Mouse (Mus musculus) spleen, postnatal 14 days (tissue): Measurements from ENCODE around the gene Slain1.
A peak's percentile ranks its signal among the peaks of the same experiment; 100 is the strongest.
"Not testable (repeated sequence)": the region's sequence is repeated elsewhere in the genome, so short reads cannot be mapped to it uniquely, and the experiment has no call there.

Experiments used
- DNase-seq, 2 experiments: peaks; one replicate each; pipeline ENCODE4 v3.0.0; 2021 to 2022; ENCODE audit warnings: low spot score in 2 of 2

Gene Slain1

GRCm38 (mm10) chr14:103720637-103721355, 70.8 kb downstream of the Slain1 start:
- peak in 1 of 2 experiments; percentile 25 for DNase-seq

- no peak for DNase-seq
Observed at GRCm38 (mm10) chr14:103723314-103723713, 73.3 kb downstream of the Slain1 start.

DNA sequence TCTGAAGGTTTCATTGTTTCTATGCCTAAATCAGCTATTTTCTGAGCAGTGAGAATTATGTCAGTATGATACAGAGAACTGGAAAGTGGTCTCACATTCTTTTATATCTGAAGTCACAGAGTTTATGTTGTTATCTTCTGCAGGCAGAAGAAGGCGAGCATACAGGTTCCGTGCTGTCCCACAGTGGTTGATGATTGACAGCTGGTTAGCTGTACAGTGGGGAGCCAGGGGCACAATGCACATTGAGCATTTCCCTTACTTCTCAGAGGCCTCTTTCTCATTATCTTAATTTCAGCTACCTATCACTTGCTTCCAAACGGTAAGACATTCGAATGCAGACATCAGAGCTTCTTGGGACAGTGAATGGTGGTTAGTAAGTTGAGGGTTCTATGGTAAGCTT, 73.8 kb downstream of the Slain1 start:
- no peak for DNase-seq

DNA sequence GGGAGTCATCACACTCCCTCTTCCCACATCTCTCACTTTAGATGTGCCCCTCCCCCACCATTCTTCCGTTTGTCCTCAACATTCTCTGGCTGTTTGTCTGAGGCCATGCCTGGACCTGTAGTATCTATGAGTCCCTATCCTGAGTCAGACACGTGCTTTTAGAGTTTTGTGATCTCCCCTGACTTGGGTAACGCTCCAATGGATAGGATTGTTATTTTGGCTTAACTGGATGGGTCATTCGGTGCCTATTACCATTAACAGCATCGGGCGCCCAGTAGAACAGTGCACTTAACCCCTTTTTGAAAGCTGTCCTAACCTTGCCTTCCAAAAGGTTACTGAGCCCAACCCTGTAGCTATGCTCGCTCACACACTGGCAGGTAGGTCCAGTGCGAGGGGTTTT, 78.5 kb downstream of the Slain1 start:
- no peak for DNase-seq

- DNase-seq = no peak
Observed at GRCm38 (mm10) chr14:103728951-103729725, 79.1 kb downstream of the Slain1 start.

- DNase-seq = no peak
Observed at GRCm38 (mm10) chr14:103729760-103730367, 79.8 kb downstream of the Slain1 start.

GRCm38 (mm10) chr14:103732626-103733025, 82.6 kb downstream of the Slain1 start:
- DNase-seq = no peak

GRCm38 (mm10) chr14:103741216-103741615, 91.2 kb downstream of the Slain1 start:
- DNase-seq = no peak

DNA sequence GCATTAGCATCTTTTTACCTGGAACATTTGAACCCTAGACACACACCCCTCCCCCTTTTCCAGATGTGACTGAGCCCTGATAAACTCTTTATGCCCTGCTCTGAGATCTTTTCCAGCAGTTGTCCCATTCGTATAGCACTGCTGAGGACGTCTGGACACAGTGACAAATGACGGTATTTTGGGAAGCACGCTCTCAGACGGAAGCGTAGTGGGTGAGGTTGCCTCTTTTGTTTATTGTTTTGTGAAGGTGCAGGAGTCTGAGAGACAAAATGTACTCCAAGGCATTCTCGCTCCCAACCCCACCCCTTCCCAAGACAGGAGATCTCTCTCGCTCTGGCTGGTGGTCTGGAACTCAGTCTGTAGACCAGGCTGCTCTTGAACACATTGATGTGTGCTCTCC, 92.1 kb downstream of the Slain1 start:
- DNase-seq = no peak

DNA sequence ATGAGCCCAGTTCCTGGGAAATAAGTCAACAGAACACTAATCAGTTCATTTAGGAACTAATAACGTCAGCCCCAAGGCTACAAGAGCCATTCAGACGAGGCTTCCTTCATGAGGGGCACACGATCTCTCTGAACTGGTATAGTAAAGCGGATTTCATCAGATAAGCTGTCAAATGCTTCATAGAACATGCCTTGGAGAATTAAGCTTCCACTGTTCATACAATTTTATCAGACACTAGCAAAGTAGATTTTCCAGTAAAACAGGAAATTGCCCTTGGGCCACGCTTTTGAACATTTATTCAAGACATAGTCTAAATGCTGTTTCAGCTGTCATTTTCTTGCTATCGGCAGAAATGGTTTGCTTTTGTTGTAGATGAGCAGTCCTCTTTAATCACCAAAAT, 97.3 kb downstream of the Slain1 start:
- DNase-seq = no peak

DNA sequence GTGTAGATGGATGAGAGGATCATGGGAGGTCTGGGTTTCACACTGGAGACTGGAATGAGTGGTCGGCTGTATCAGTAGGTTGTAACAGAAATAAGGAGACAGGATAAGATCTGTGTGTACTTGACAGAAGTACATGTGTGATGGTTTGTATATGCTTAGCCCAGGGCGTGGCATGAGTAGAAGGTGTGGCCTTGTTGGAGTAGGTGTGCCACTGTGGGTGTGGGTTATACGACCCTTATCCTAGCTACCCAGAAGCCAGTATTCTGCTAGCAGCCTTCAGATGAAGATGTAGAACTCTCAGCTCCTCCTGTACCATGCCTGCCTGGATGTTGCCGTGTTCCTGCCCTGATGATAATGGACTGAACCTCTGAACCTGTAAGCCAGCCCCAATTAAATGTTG, 100.6 kb downstream of the Slain1 start:
- DNase-seq = not testable (repeated sequence)

DNA sequence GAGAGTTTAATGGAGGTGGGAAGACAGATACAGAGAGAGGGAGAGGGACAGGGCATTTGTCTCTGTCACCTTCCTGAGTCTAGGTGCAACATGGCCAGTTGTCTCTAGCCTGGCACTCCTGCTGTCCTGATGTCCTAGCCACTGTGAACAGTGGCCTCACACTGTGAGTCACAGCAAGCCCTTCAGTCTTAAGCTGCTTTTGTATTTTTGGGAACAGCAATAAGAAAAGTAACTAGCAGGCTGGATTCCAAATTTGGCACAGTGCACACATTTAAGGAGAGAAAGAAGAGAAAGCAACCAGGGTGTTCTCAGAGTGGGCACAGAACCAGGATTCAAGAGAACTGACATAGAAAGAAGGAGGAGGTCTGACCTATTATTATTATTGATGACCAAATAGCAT, 101.4 kb downstream of the Slain1 start:
- no peak for DNase-seq

DNA sequence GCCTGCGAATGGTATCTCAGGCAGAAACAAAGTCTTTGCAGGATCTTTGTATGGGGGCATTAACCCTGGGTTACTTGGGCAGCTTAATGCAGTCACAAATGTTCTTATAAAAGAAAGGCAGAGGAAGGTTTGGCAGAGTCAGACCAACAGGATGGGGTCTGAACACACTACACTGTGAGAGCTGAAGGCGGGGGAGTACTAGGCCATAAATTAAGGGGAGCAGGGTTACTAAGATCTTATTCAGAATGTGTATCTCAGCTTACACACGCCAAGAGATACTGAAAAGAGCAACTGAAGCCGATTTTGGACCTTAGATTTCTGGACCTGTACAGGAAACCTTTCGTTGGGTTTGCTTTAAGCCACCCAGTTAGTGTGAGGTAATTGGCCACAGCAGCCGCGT, 102.7 kb downstream of the Slain1 start:
- no peak for DNase-seq

- no peak for DNase-seq
Observed at GRCm38 (mm10) chr14:103754041-103754440, 104.0 kb downstream of the Slain1 start.

GRCm38 (mm10) chr14:103754465-103754864, 104.4 kb downstream of the Slain1 start:
- no peak for DNase-seq
